Mouse (Mus musculus) limb, embryonic 12.5 days (tissue): ENCODE data around the gene Nup85. TPM values are rescaled to one million over a fixed set of nuclear protein-coding genes. Genes with fewer than 3 reads are reported as not detected.

Experiments used
- polyA plus RNA-seq: library from polyadenylated mRNA; unstranded; fragments of >200 nt; fragmentation: Nextera tagmentation; extraction: Ambion mirVana; gene quantifications from 2 replicates; pipeline ENCODE4 v1.2.1, GENCODE M21; 2016

The Nup85 gene
- polyA plus RNA-seq, 1 experiment from 2014 or later = 212 TPM

Other genes starting within 250 kb of the Nup85 start
- not detected in 2 replicates for gene Ush1g, start 242.4 kb upstream of the Nup85 start, polyA plus RNA-seq
- not detected in 2 replicates for gene Otop3, start 229.7 kb upstream of the Nup85 start, polyA plus RNA-seq
- gene Hid1, start 196.7 kb upstream of the Nup85 start, polyA plus RNA-seq = 2.2 and 2.5 TPM in 2 replicates
- 19.7 and 19.9 TPM in 2 replicates for gene Cdr2l, start 182.5 kb upstream of the Nup85 start, polyA plus RNA-seq
- gene Mrpl58, start 160.7 kb upstream of the Nup85 start, polyA plus RNA-seq = 175 and 182 TPM in 2 replicates
- gene Atp5h, start 144.5 kb upstream of the Nup85 start, polyA plus RNA-seq = 960 and 975 TPM in 2 replicates
- 25.3 and 26.5 TPM in 2 replicates for gene Kctd2, start 144.3 kb upstream of the Nup85 start, polyA plus RNA-seq
- 0.10 TPM in 1 of 2 replicates, not detected in the other for gene Trim80, start 123.9 kb upstream of the Nup85 start, polyA plus RNA-seq
- gene Slc16a5, start 102.0 kb upstream of the Nup85 start, polyA plus RNA-seq = 0.15 TPM in 1 of 2 replicates, not detected in the other
- gene Armc7, start 88.8 kb upstream of the Nup85 start, polyA plus RNA-seq = 7.5 and 9.6 TPM in 2 replicates
- 66.2 and 78.2 TPM in 2 replicates for gene Nt5c, start 72.6 kb upstream of the Nup85 start, polyA plus RNA-seq
- gene Jpt1, start 50.0 kb upstream of the Nup85 start, polyA plus RNA-seq = 512 and 557 TPM in 2 replicates
- 1,335 and 1,406 TPM in 2 replicates for gene Sumo2, start 28.2 kb upstream of the Nup85 start, polyA plus RNA-seq
- 96.0 and 106 TPM in 2 replicates for gene Mrps7, start 39.5 kb downstream of the Nup85 start, polyA plus RNA-seq
- gene Gga3, start 39.6 kb downstream of the Nup85 start, polyA plus RNA-seq = 20.3 and 21.7 TPM in 2 replicates
- 18.2 and 18.6 TPM in 2 replicates for gene Mif4gd, start 48.5 kb downstream of the Nup85 start, polyA plus RNA-seq
- gene Slc25a19, start 63.9 kb downstream of the Nup85 start, polyA plus RNA-seq = 24.1 and 34.0 TPM in 2 replicates
- 109 and 114 TPM in 2 replicates for gene Grb2, start 144.2 kb downstream of the Nup85 start, polyA plus RNA-seq
- gene Tmem94, start 201.0 kb downstream of the Nup85 start, polyA plus RNA-seq = 26.5 and 31.9 TPM in 2 replicates
- 14.9 and 16.2 TPM in 2 replicates for gene Caskin2, start 249.2 kb downstream of the Nup85 start, polyA plus RNA-seq